Mouse (Mus musculus): ENCODE results near the gene Olfr678.
"Not testable (repeated sequence)": the region's sequence is repeated elsewhere in the genome, so short reads cannot be mapped to it uniquely, and the experiment has no call there.

- not testable (repeated sequence) for TF ChIP-seq CTCF (IDR thresholded peaks at IDR 0.05; ENCODE audit: extremely low read depth, insufficient read depth, insufficient read length, insufficient replicate concordance); POLR2A (IDR thresholded peaks at IDR 0.05; ENCODE audit: low read depth, low read length)
These were observed 30.4 kb upstream of the Olfr678 start for GRCm38 (mm10) chr7:105033836-105034235.
